Mouse (Mus musculus) forebrain, embryonic 10.5 days (tissue): ENCODE measurements around the gene Agfg1. TPM values are rescaled to one million over a fixed set of nuclear protein-coding genes. Genes with fewer than 3 reads are reported as not detected.
A peak's percentile ranks its signal among the peaks of the same experiment; 100 is the strongest.

Source experiments
- DNase-seq: peaks from one replicate; pipeline ENCODE4 v3.0.0-alpha.2; 2017; ENCODE audit warnings: low spot score; ENCODE audit errors: extremely low spot score
- H3K27ac ChIP-seq: fragments of 300-500 bp; sonication (generic); 2 replicates; pipeline ENCODE4 v1.5.1; 2016; ENCODE audit warnings: mild to moderate bottlenecking
- H3K27me3 ChIP-seq: fragments of 300-500 bp; sonication (generic); 2 replicates; pipeline ENCODE4 v1.6.1; 2016; ENCODE audit warnings: mild to moderate bottlenecking; ENCODE audit not compliant: poor library complexity, severe bottlenecking
- H3K36me3 ChIP-seq: fragments of 300-500 bp; sonication (generic); replicated peaks from 2 replicates; pipeline ENCODE4 v1.6.1; 2016; ENCODE audit warnings: mild to moderate bottlenecking, moderate library complexity
- H3K4me1 ChIP-seq: fragments of 300-500 bp; sonication (generic); 2 replicates; pipeline ENCODE4 v1.6.1; 2016
- H3K4me3 ChIP-seq: fragments of 300-500 bp; sonication (generic); 2 replicates; pipeline ENCODE4 v1.5.1; 2016; ENCODE audit warnings: mild to moderate bottlenecking, moderate library complexity
- H3K9me3 ChIP-seq: fragments of 300-500 bp; sonication (generic); 2 replicates; pipeline ENCODE4 v1.6.1; 2016; ENCODE audit warnings: mild to moderate bottlenecking, moderate library complexity
- WGBS: fragments of 180-500 bp; shearing (Covaris S2); methylation state at CpG from one replicate; pipeline ENCODE4 v1.1.7; 2016; 5-methylcytosine and 5-hydroxymethylcytosine counted together
- polyA plus RNA-seq: library from polyadenylated mRNA; unstranded; fragments of >200 nt; fragmentation: Nextera tagmentation; extraction: Ambion mirVana; gene quantifications from 2 replicates; pipeline ENCODE4 v1.2.1, GENCODE M21; 2016

Agfg1 gene
- polyA plus RNA-seq, 1 experiment from 2014 or later, result 30.2 TPM

- no peaks in the 10 kb centered on the region for H3K9me3 ChIP-seq
- no peaks in the 10 kb centered on the region for H3K27me3 ChIP-seq
- DNase-seq, result no peak
- H3K36me3 ChIP-seq, result no peaks in the 10 kb centered on the region
- H3K4me3 ChIP-seq, result no peak overlapping the region
- H3K27ac ChIP-seq, result no peak overlapping the region
- peaks cover 6% of the 10 kb centered on the region for H3K4me1 ChIP-seq
- 92% methylated on average over 1 of the region's 1 CpGs for WGBS
Observed at GRCm38 (mm10) chr1:82830771-82831170, 8.5 kb upstream of the Agfg1 start.

- Histone ChIP-seq H3K4me1 (peaks cover 6% of the 10 kb centered on the region), H3K27me3 (no peaks in the 10 kb centered on the region), H3K36me3 (no peaks in the 10 kb centered on the region), H3K9me3 (no peaks in the 10 kb centered on the region), H3K4me3 (no peak overlapping the region), H3K27ac (no peak overlapping the region)
- no peak for DNase-seq
- 65% methylated on average over 9 of the region's 9 CpGs for WGBS
Observed at GRCm38 (mm10) chr1:82831547-82832240, 7.6 kb upstream of the Agfg1 start.

DNA sequence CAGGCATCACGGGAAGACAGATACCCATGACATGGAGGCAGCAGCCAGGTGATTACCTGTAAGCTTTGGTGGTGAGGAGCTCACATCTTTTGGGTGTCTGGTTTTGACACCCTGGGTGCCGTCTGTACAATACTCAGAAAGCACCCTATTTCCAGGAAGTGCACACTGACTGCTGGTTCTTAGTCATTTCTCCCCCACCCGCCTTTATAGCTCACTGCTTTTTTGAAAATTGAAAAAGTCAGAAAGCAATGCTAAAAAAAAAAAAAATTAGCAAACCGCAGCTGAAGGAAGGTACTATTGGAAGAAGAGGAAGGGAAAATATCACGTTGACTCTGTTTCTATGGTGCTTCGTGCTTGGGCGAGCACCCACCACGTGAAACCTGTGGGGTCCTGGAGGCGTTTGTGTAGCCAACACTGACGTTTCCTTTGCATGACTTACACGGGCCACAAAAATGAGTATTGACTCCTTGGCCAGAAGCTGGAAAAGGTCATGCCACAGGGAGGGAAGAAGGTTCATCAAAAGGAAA, 6.7 kb upstream of the Agfg1 start:
- no peaks in the 10 kb centered on the region for H3K27me3 ChIP-seq
- peaks cover 6% of the 10 kb centered on the region for H3K4me1 ChIP-seq
- H3K4me3 ChIP-seq, result no peak overlapping the region
- H3K9me3 ChIP-seq, result no peaks in the 10 kb centered on the region
- H3K27ac ChIP-seq, result no peak overlapping the region
- WGBS, result 82% methylated on average over 11 of the region's 11 CpGs
- DNase-seq, result no peak
- H3K36me3 ChIP-seq, result no peaks in the 10 kb centered on the region

DNA sequence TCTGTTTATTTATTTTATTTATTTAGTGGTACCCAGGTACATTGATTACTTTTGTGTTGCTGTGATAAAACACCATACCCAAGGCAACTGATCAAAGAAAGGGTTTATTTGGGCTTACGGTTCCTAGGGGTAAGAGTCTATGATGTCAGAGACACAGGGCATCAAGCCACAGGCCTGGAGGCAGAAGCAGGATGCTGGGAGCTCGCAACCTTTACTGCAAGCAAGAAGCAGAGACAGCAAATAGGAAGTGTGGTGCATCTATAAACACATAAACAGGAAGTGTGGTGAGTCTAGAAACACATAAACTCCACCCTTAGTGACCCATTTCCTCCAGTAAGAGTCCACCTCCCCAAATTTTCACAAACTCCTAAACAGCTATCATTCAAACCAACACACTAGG, 5.8 kb upstream of the Agfg1 start:
- no peak overlapping the region for H3K4me3 ChIP-seq
- no peak overlapping the region for H3K27ac ChIP-seq
- DNase-seq, result no peak
- peaks cover 6% of the 10 kb centered on the region for H3K4me1 ChIP-seq
- H3K9me3 ChIP-seq, result no peaks in the 10 kb centered on the region
- 89% methylated on average over 2 of the region's 2 CpGs for WGBS
- no peaks in the 10 kb centered on the region for H3K36me3 ChIP-seq
- H3K27me3 ChIP-seq, result no peaks in the 10 kb centered on the region

GRCm38 (mm10) chr1:82834572-82834971, 4.7 kb upstream of the Agfg1 start:
- no peak for DNase-seq
- H3K36me3 ChIP-seq, result no peaks in the 10 kb centered on the region
- no peak overlapping the region for H3K4me3 ChIP-seq
- WGBS, result 74% methylated on average over 8 of the region's 8 CpGs
- no peaks in the 10 kb centered on the region for H3K27me3 ChIP-seq
- H3K27ac ChIP-seq, result no peak overlapping the region
- H3K9me3 ChIP-seq, result no peaks in the 10 kb centered on the region
- H3K4me1 ChIP-seq, result peaks cover 12% of the 10 kb centered on the region

GRCm38 (mm10) chr1:82836342-82837217, 2.7 kb upstream of the Agfg1 start:
- Histone ChIP-seq H3K27ac (no peak overlapping the region), H3K9me3 (no peaks in the 10 kb centered on the region), H3K4me1 (peaks cover 23% of the 10 kb centered on the region), H3K36me3 (no peaks in the 10 kb centered on the region), H3K27me3 (no peaks in the 10 kb centered on the region), H3K4me3 (no peak overlapping the region)
- no peak for DNase-seq
- WGBS, result 83% methylated on average over 13 of the region's 13 CpGs

DNA sequence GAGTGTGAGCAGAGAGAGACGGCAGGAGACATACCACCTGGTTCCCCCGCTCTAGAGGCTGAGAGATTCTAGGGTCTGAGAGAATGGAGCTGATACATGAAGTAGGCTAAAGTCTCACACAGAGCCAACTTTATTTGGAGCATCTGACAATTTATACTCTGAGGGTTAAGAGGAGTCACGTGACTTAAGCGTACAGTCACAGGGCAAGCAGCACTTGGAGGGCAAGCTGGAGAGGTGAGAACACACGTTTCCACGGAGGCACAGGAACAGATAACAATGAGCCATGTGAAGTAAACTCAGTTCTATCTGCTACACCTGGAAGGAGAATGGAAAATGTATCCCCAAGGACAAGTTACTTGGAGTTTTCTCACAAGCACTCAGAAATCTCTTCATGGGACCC, 1.7 kb upstream of the Agfg1 start:
- no peaks in the 10 kb centered on the region for H3K27me3 ChIP-seq
- no peak overlapping the region for H3K4me3 ChIP-seq
- peaks cover 19% of the 10 kb centered on the region for H3K4me1 ChIP-seq
- H3K36me3 ChIP-seq, result peaks cover 7% of the 10 kb centered on the region
- no peaks in the 10 kb centered on the region for H3K9me3 ChIP-seq
- DNase-seq, result no peak
- 83% methylated on average over 6 of the region's 6 CpGs for WGBS
- H3K27ac ChIP-seq, result no peak overlapping the region

DNA sequence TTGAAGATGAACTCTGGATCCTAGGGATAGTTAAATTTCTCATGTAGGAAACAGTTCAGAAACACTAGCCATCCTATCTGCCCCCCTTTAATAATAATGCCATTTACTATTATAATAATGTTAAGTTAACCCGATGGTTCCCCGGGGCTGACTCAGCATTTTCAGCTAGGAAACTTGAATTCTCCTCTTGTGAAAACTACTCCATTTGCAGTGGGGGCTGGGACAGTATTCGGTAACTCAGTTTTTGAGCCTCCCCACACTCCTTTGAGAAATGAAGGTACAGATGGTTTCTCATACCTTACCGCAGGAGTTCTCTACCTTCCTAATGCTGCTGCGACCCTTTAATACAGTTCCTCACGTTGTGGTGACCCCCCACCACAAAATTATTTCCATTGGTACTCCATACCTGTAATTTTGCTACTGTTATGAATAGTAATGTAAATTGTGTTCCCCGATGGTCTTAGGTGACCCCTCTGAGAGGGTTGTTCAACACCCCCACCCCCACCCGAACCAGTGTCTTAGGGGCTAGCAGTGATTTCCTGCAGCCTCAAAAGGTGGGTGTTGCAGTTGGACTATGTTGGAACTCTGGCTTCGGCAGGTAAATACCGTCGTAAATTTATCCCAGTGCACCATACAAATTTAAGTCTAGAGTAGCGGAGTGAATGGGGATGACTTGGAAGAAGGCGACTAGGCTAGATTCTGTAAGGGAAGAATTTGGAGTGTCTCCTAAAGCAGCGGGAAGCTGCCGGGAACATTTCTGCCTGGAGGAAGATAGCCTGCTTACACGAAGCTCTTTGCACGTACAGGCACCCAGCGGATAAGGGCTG, 601 bp upstream of the Agfg1 start:
- peak overlapping the region; percentile 100 for H3K4me3 ChIP-seq
- WGBS, result 32% methylated on average over 18 of the region's 18 CpGs
- H3K9me3 ChIP-seq, result no peaks in the 10 kb centered on the region
- peaks cover 19% of the 10 kb centered on the region for H3K4me1 ChIP-seq
- H3K27me3 ChIP-seq, result no peaks in the 10 kb centered on the region
- peaks cover 17% of the 10 kb centered on the region for H3K36me3 ChIP-seq
- DNase-seq, result no peak
- H3K27ac ChIP-seq, result peak overlapping the region; percentile 96

- Histone ChIP-seq H3K27me3 (no peaks in the 10 kb centered on the region), H3K27ac (peak overlapping the region; percentile 96), H3K4me1 (peaks cover 19% of the 10 kb centered on the region), H3K36me3 (peaks cover 22% of the 10 kb centered on the region), H3K4me3 (peak overlapping the region; percentile 100), H3K9me3 (no peaks in the 10 kb centered on the region)
- DNase-seq, result peak; percentile 21
- WGBS, result under 1% methylated on average over 86 of the region's 86 CpGs
Observed at GRCm38 (mm10) chr1:82839614-82840421, 535 bp downstream of the Agfg1 start.

DNA sequence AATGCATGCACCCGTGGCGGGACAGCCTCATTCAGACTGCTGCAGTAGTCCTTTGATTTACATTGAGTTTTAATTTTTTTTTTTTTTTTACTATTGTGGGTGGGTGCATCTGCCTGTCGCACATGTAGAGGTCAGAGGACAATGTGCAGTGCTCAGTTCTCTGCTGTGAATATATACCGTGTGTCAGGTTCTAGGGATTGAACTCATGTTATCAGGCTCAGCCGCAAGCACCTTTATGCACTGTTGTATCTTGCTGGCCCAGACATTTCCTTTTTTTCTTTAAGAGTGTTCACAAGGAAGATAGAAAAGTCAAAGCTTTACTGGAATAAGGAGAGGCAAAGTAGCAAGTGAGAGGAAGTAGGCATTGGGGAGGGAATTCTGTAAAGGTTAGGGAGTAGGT, 16.4 kb downstream of the Agfg1 start:
- Histone ChIP-seq H3K27ac (no peak overlapping the region), H3K4me3 (no peak overlapping the region), H3K27me3 (no peaks in the 10 kb centered on the region), H3K4me1 (no peaks in the 10 kb centered on the region), H3K9me3 (no peaks in the 10 kb centered on the region), H3K36me3 (peaks cover 14% of the 10 kb centered on the region)
- WGBS, result 86% methylated on average over 5 of the region's 5 CpGs
- DNase-seq, result no peak

GRCm38 (mm10) chr1:82858236-82858635, 19.0 kb downstream of the Agfg1 start:
- H3K9me3 ChIP-seq, result no peaks in the 10 kb centered on the region
- H3K36me3 ChIP-seq, result peaks cover 28% of the 10 kb centered on the region
- no peak for DNase-seq
- H3K4me1 ChIP-seq, result no peaks in the 10 kb centered on the region
- no peak overlapping the region for H3K4me3 ChIP-seq
- no peak overlapping the region for H3K27ac ChIP-seq
- no peaks in the 10 kb centered on the region for H3K27me3 ChIP-seq

DNA sequence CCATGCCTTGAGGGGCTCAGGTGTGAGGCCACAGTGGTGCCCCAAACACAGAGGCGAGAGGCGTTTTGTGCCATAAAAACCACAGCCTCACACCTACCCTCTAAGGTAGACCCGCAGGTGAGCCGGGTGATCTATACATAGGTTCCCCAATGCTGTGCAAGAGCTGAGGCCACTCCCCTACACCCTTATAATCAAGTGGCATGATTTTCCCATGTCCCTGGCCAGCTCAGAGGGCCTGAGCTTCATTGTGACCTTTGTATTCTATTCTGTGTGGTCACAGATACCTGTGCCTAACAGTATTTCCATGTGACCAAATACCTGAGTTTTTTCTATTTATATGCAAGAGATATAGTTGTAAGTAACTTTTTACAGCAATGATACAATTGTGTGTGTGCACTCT, 21.1 kb downstream of the Agfg1 start:
- H3K4me1 ChIP-seq, result no peaks in the 10 kb centered on the region
- H3K36me3 ChIP-seq, result peaks cover 34% of the 10 kb centered on the region
- no peaks in the 10 kb centered on the region for H3K27me3 ChIP-seq
- no peaks in the 10 kb centered on the region for H3K9me3 ChIP-seq
- H3K27ac ChIP-seq, result no peak overlapping the region
- no peak overlapping the region for H3K4me3 ChIP-seq
- WGBS, result 90% methylated on average over 4 of the region's 4 CpGs
- no peak for DNase-seq
